Mouse (Mus musculus) testis, adult 2 months (tissue): ENCODE measurements around the gene Aldh3b3.

Experiments
- CTCF ChIP-seq: fragments of 200-500 bp; IDR thresholded peaks from 2 replicates; pipeline ENCODE4 v1.5.1; 2012; ENCODE audit warnings: low read depth, mild to moderate bottlenecking, inconsistent platforms, low read length, moderate library complexity; ENCODE audit not compliant: control insufficient read depth, insufficient read depth, insufficient replicate concordance
- POLR2A ChIP-seq: fragments of 200-500 bp; IDR thresholded peaks from 2 replicates; pipeline ENCODE4 v1.6.1; 2012; ENCODE audit warnings: low read depth, mild to moderate bottlenecking, inconsistent platforms, low read length, moderate library complexity; ENCODE audit not compliant: control insufficient read depth

DNA sequence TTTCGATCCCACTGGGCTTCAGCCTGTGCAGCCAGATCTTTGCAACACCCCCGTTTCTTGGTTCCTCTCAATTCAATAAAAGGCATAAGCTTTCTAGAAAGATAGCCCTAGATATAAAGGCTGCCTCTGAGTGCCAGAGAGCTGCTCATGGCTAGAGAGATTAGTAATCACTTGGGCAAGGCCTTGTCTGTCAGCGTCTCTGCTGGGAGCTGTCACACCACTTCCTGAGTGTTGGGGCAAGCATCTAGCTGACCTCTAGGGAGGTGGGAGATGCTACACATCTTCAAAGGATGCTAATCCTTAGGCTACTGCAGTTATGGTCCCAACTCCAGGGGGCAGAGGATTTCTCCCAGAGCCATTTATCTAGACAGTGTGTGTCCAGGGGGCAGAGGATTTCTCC lies 8.8 kb downstream of the Aldh3b3 start:
- TF ChIP-seq POLR2A: no peak
- no peak for TF ChIP-seq CTCF
